Mouse (Mus musculus): ENCODE measurements at regions not wholly inside any gene's neighbourhood (a gene's known extent, or its start where the extent isn't known, plus 50 kb on each side); places are given as distances from the start of the nearest gene placed in this dataset.

- 100% methylated on average over 1 of the region's 1 CpGs for WGBS (ENCODE audit: missing documents)
These were observed 904.7 kb upstream of the Zeb2 start for GRCm38 (mm10) chr2:46021854-46022253.

GRCm38 (mm10) chr2:46013771-46014269 is 896.6 kb upstream of the Zeb2 start:
- WGBS (ENCODE audit: missing documents), result 81% methylated on average over 3 of the region's 3 CpGs

More at GRCm38 (mm10) chr2:46021854-46022253, 904.7 kb upstream of the Zeb2 start:
- Histone ChIP-seq H3K27ac (no peak overlapping the region), H3K79me2 (ENCODE audit: inconsistent target) (no peaks in the 10 kb centered on the region), H3K36me3 (ENCODE audit: inconsistent target) (no peaks in the 10 kb centered on the region), H3K4me3 (ENCODE audit: inconsistent target) (no peak overlapping the region)

GRCm38 (mm10) chr2:46012716-46013115 is 895.5 kb upstream of the Zeb2 start:
- Histone ChIP-seq H3K4me3 (ENCODE audit: inconsistent target) (no peak overlapping the region), H3K27ac (no peak overlapping the region), H3K36me3 (ENCODE audit: inconsistent target) (no peaks in the 10 kb centered on the region), H3K79me2 (ENCODE audit: inconsistent target) (no peaks in the 10 kb centered on the region)
- 100% methylated on average over 1 of the region's 1 CpGs for WGBS (ENCODE audit: missing documents)

More at GRCm38 (mm10) chr2:46013771-46014269, 896.6 kb upstream of the Zeb2 start:
- Histone ChIP-seq H3K4me3 (ENCODE audit: inconsistent target) (no peak overlapping the region), H3K36me3 (ENCODE audit: inconsistent target) (no peaks in the 10 kb centered on the region), H3K79me2 (ENCODE audit: inconsistent target) (no peaks in the 10 kb centered on the region), H3K27ac (no peak overlapping the region)

GRCm38 (mm10) chr2:45975157-45975556 is 858.0 kb upstream of the Zeb2 start:
- Histone ChIP-seq H3K27ac (no peak overlapping the region), H3K4me3 (ENCODE audit: inconsistent target) (no peak overlapping the region), H3K79me2 (ENCODE audit: inconsistent target) (no peaks in the 10 kb centered on the region), H3K36me3 (ENCODE audit: inconsistent target) (no peaks in the 10 kb centered on the region)

- WGBS (ENCODE audit: missing documents), result 95% methylated on average over 5 of the region's 5 CpGs
- H3K36me3 ChIP-seq (ENCODE audit: inconsistent target), result no peaks in the 10 kb centered on the region
- no peak overlapping the region for H3K4me3 ChIP-seq (ENCODE audit: inconsistent target)
- H3K79me2 ChIP-seq (ENCODE audit: inconsistent target), result no peaks in the 10 kb centered on the region
- no peak overlapping the region for H3K27ac ChIP-seq
These were observed 851.4 kb upstream of the Zeb2 start for GRCm38 (mm10) chr2:45968635-45969034.

GRCm38 (mm10) chr2:45956792-45957330 is 839.7 kb upstream of the Zeb2 start:
- H3K79me2 ChIP-seq (ENCODE audit: inconsistent target), result no peaks in the 10 kb centered on the region
- no peaks in the 10 kb centered on the region for H3K36me3 ChIP-seq (ENCODE audit: inconsistent target)
- no peak overlapping the region for H3K27ac ChIP-seq
- 98% methylated on average over 4 of the region's 4 CpGs for WGBS (ENCODE audit: missing documents)
- no peak overlapping the region for H3K4me3 ChIP-seq (ENCODE audit: inconsistent target)

GRCm38 (mm10) chr2:45948758-45949157 is 831.6 kb upstream of the Zeb2 start:
- Histone ChIP-seq H3K4me3 (ENCODE audit: inconsistent target) (no peak overlapping the region), H3K36me3 (ENCODE audit: inconsistent target) (no peaks in the 10 kb centered on the region), H3K79me2 (ENCODE audit: inconsistent target) (no peaks in the 10 kb centered on the region), H3K27ac (no peak overlapping the region)
- 80% methylated on average over 1 of the region's 1 CpGs for WGBS (ENCODE audit: missing documents)

- 82% methylated on average over 5 of the region's 7 CpGs for WGBS (ENCODE audit: missing documents)
- Histone ChIP-seq H3K36me3 (ENCODE audit: inconsistent target) (no peaks in the 10 kb centered on the region), H3K79me2 (ENCODE audit: inconsistent target) (no peaks in the 10 kb centered on the region), H3K27ac (no peak overlapping the region), H3K4me3 (ENCODE audit: inconsistent target) (no peak overlapping the region)
These were observed 808.7 kb upstream of the Zeb2 start for GRCm38 (mm10) chr2:45925791-45926480.

- H3K79me2 ChIP-seq (ENCODE audit: inconsistent target), result no peaks in the 10 kb centered on the region
These were observed 791.7 kb upstream of the Zeb2 start for GRCm38 (mm10) chr2:45908871-45909270.

GRCm38 (mm10) chr2:45904623-45905235 is 787.5 kb upstream of the Zeb2 start:
- 98% methylated on average over 2 of the region's 2 CpGs for WGBS (ENCODE audit: missing documents)

More at GRCm38 (mm10) chr2:45908871-45909270, 791.7 kb upstream of the Zeb2 start:
- Histone ChIP-seq H3K36me3 (ENCODE audit: inconsistent target) (no peaks in the 10 kb centered on the region), H3K27ac (no peak overlapping the region), H3K4me3 (ENCODE audit: inconsistent target) (no peak overlapping the region)
- 82% methylated on average over 1 of the region's 1 CpGs for WGBS (ENCODE audit: missing documents)

GRCm38 (mm10) chr2:45904090-45904489 is 786.9 kb upstream of the Zeb2 start:
- no peak overlapping the region for H3K4me3 ChIP-seq (ENCODE audit: inconsistent target)
- WGBS (ENCODE audit: missing documents), result 96% methylated on average over 4 of the region's 4 CpGs
- no peak overlapping the region for H3K27ac ChIP-seq
- no peaks in the 10 kb centered on the region for H3K36me3 ChIP-seq (ENCODE audit: inconsistent target)
- no peaks in the 10 kb centered on the region for H3K79me2 ChIP-seq (ENCODE audit: inconsistent target)

More at GRCm38 (mm10) chr2:45904623-45905235, 787.5 kb upstream of the Zeb2 start:
- Histone ChIP-seq H3K79me2 (ENCODE audit: inconsistent target) (no peaks in the 10 kb centered on the region), H3K36me3 (ENCODE audit: inconsistent target) (no peaks in the 10 kb centered on the region), H3K4me3 (ENCODE audit: inconsistent target) (no peak overlapping the region), H3K27ac (no peak overlapping the region)

- Histone ChIP-seq H3K4me3 (ENCODE audit: inconsistent target) (no peak overlapping the region), H3K27ac (no peak overlapping the region), H3K36me3 (ENCODE audit: inconsistent target) (no peaks in the 10 kb centered on the region), H3K79me2 (ENCODE audit: inconsistent target) (no peaks in the 10 kb centered on the region)
- 92% methylated on average over 1 of the region's 1 CpGs for WGBS (ENCODE audit: missing documents)
These were observed 786.2 kb upstream of the Zeb2 start for GRCm38 (mm10) chr2:45903350-45903749.

- H3K36me3 ChIP-seq (ENCODE audit: inconsistent target), result no peaks in the 10 kb centered on the region
- H3K27ac ChIP-seq, result no peak overlapping the region
- 79% methylated on average over 4 of the region's 4 CpGs for WGBS (ENCODE audit: missing documents)
- H3K79me2 ChIP-seq (ENCODE audit: inconsistent target), result no peaks in the 10 kb centered on the region
- no peak overlapping the region for H3K4me3 ChIP-seq (ENCODE audit: inconsistent target)
These were observed 784.7 kb upstream of the Zeb2 start for GRCm38 (mm10) chr2:45901892-45902291.

GRCm38 (mm10) chr2:45884680-45885079 is 767.5 kb upstream of the Zeb2 start:
- Histone ChIP-seq H3K79me2 (ENCODE audit: inconsistent target) (no peaks in the 10 kb centered on the region), H3K36me3 (ENCODE audit: inconsistent target) (no peaks in the 10 kb centered on the region), H3K4me3 (ENCODE audit: inconsistent target) (no peak overlapping the region), H3K27ac (no peak overlapping the region)
- 97% methylated on average over 3 of the region's 3 CpGs for WGBS (ENCODE audit: missing documents)

GRCm38 (mm10) chr2:45878656-45879055 is 761.5 kb upstream of the Zeb2 start:
- H3K4me3 ChIP-seq (ENCODE audit: inconsistent target), result no peak overlapping the region
- H3K36me3 ChIP-seq (ENCODE audit: inconsistent target), result no peaks in the 10 kb centered on the region
- H3K79me2 ChIP-seq (ENCODE audit: inconsistent target), result no peaks in the 10 kb centered on the region
- H3K27ac ChIP-seq, result no peak overlapping the region

All from macrophage (primary cell).